Mouse (Mus musculus) layer of hippocampus, postnatal 10 days (tissue): Measurements from ENCODE around the gene Slc7a15. TPM values are rescaled to one million over a fixed set of nuclear protein-coding genes. Genes with fewer than 3 reads are reported as not detected.
A peak's percentile ranks its signal among the peaks of the same experiment; 100 is the strongest.

Experiments used
- DNase-seq, 2 experiments: peaks; one replicate each; pipeline ENCODE4 v3.0.0; 2021; ENCODE audit warnings: low spot score in 2 of 2
- total RNA-seq, 2 experiments: library from RNA; stranded (reverse); gene quantifications; 2 replicates each; pipeline ENCODE4 v1.2.3; 2021

The Slc7a15 gene
- total RNA-seq, 2 experiments from 2014 or later = not detected

GRCm38 (mm10) chr12:8510317-8510988 lies 88.4 kb downstream of the Slc7a15 start:
- no peak for DNase-seq

GRCm38 (mm10) chr12:8509693-8510092 lies 89.2 kb downstream of the Slc7a15 start:
- no peak for DNase-seq

GRCm38 (mm10) chr12:8506954-8507707 lies 91.7 kb downstream of the Slc7a15 start:
- DNase-seq = no peak

GRCm38 (mm10) chr12:8504131-8504530 lies 94.7 kb downstream of the Slc7a15 start:
- no peak for DNase-seq

- peak in 1 of 2 experiments; percentile 49 for DNase-seq
Observed at GRCm38 (mm10) chr12:8502546-8502945, 96.3 kb downstream of the Slc7a15 start.

GRCm38 (mm10) chr12:8501571-8502305 lies 97.1 kb downstream of the Slc7a15 start:
- no peak for DNase-seq

GRCm38 (mm10) chr12:8500597-8501570 lies 98.0 kb downstream of the Slc7a15 start:
- no peak for DNase-seq

- peak; percentile 95 to 97 for DNase-seq
Observed at GRCm38 (mm10) chr12:8499871-8500596, 98.8 kb downstream of the Slc7a15 start, which contains the start of gene Rhob. Gene Rhob, minus strand, starts transcription at chr12:8500009.

- peak; percentile 69 to 70 for DNase-seq
Observed at GRCm38 (mm10) chr12:8499001-8499870, 99.6 kb downstream of the Slc7a15 start.

GRCm38 (mm10) chr12:8498591-8499000 lies 100.3 kb downstream of the Slc7a15 start:
- DNase-seq = peak; percentile 66 to 77

- DNase-seq = no peak
Observed at GRCm38 (mm10) chr12:8498148-8498571, 100.7 kb downstream of the Slc7a15 start.

GRCm38 (mm10) chr12:8497314-8497706 lies 101.6 kb downstream of the Slc7a15 start:
- DNase-seq = no peak

GRCm38 (mm10) chr12:8496679-8497313 lies 102.1 kb downstream of the Slc7a15 start:
- no peak for DNase-seq

GRCm38 (mm10) chr12:8495881-8496678 lies 102.8 kb downstream of the Slc7a15 start:
- DNase-seq = peak; percentile 64 to 66

GRCm38 (mm10) chr12:8494675-8495074 lies 104.2 kb downstream of the Slc7a15 start:
- DNase-seq = no peak

GRCm38 (mm10) chr12:8493386-8493785 lies 105.5 kb downstream of the Slc7a15 start:
- no peak for DNase-seq

GRCm38 (mm10) chr12:8489098-8489497 lies 109.8 kb downstream of the Slc7a15 start:
- DNase-seq = no peak

- no peak for DNase-seq
Observed at GRCm38 (mm10) chr12:8488652-8488980, 110.2 kb downstream of the Slc7a15 start.
